Mouse (Mus musculus) bone marrow, adult 2 months (tissue): ENCODE measurements around the gene Cxcr5. TPM values are rescaled to one million over a fixed set of nuclear protein-coding genes. Genes with fewer than 3 reads are reported as not detected.
A peak's percentile ranks its signal among the peaks of the same experiment; 100 is the strongest.

Experiments used
- H3K27ac ChIP-seq: fragments of 200-500 bp; 2 replicates; pipeline ENCODE4 v1.5.1; 2012; ENCODE audit warnings: low read depth, mild to moderate bottlenecking, control low read depth, inconsistent platforms, low read length; ENCODE audit not compliant: control insufficient read depth, poor library complexity, insufficient read depth
- H3K4me1 ChIP-seq: fragments of 200-500 bp; 2 replicates; pipeline ENCODE4 v1.6.1; 2011; ENCODE audit warnings: low read length; ENCODE audit not compliant: control insufficient read depth, insufficient read depth
- H3K4me3 ChIP-seq: fragments of 200-500 bp; replicated peaks from 2 replicates; pipeline ENCODE3; 2011; ENCODE audit warnings: mild to moderate bottlenecking, low read depth, low read length, control low read depth; ENCODE audit not compliant: control insufficient read depth
- CTCF ChIP-seq: fragments of 200-500 bp; IDR thresholded peaks from 2 replicates; pipeline ENCODE4 v1.5.1; 2011; ENCODE audit warnings: low read length, control low read depth; ENCODE audit not compliant: control insufficient read depth, insufficient read depth
- POLR2A ChIP-seq: fragments of 200-500 bp; IDR thresholded peaks from 2 replicates; pipeline ENCODE4 v1.6.1; 2011; ENCODE audit warnings: low read depth, mild to moderate bottlenecking, control low read depth, low read length, borderline replicate concordance; ENCODE audit not compliant: control insufficient read depth
- WGBS: fragments of 180-500 bp; shearing (Covaris S2); methylation state at CpG from one replicate; pipeline ENCODE4 v1.1.7; 2018; 5-methylcytosine and 5-hydroxymethylcytosine counted together
- polyA plus RNA-seq: library from polyadenylated mRNA; stranded (reverse); fragments of >200 nt; gene quantifications from 2 replicates; pipeline ENCODE4 v1.2.4, GENCODE M21; 2011; ENCODE audit warnings: low replicate concordance; ENCODE audit not compliant: missing spikeins, insufficient read depth, insufficient read length

Cxcr5 gene
- polyA plus RNA-seq, result 0.61 and 13.4 TPM in 2 replicates

DNA sequence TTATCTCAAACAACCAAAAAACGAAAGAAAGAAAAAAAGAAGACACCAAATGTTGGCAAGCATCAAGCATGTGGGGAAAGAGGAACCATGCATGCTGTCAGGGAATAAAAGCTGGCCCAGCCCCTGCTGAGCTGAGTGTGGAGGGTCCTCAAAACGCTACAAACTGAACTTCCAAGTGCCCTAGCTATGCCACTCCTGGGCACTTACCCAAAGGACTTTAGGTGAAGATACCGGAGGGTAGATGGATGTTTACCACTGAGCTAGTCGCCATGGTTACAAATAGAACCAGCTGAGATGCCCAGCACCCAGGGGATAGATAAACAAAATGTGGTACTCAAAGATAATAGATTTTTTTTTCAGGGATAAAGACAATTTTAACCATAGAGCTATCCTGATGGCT, at the start of gene Cxcr5:
TSS of gene Cxcr5 (minus strand) at position 281 of the 400 bp plus-strand sequence.
- 46% methylated on average over 4 of the region's 4 CpGs for WGBS
- TF ChIP-seq CTCF, result no peak
- no peak for TF ChIP-seq POLR2A
- no peak within 1 kb of the TSS for H3K4me3 ChIP-seq
- H3K4me1 ChIP-seq, result peaks cover 3% of the 10 kb centered on the region
- H3K27ac ChIP-seq, result peak within 1 kb of the TSS; percentile 60

DNA sequence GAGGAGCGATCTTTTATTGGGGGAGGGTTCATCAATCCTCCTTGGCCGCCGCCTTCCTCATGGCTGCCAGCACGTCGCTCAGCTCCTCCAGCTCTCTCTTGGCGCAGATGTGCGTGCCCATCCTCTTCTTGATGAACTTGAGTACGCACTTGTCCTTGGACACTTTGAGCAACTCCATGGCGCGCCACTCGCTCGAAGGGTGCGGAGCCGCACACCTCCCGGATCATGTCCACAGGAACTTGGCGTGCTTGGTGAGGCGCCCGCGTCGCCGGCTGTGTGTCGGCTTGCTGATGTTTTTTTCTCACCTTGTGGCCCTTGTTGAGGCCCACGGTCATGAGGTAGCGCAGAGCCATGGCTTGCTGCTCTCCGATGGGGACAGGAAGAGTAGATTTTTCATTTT, 48.7 kb upstream of the Cxcr5 start:
- H3K4me3 ChIP-seq, result no peak overlapping the region
- peaks cover 1% of the 10 kb centered on the region; the same call in 1 of the 2 replicates for H3K4me1 ChIP-seq
- H3K27ac ChIP-seq, result no peak overlapping the region
- WGBS, result 96% methylated on average over 25 of the region's 25 CpGs
- TF ChIP-seq POLR2A (no peak), CTCF (no peak)

DNA sequence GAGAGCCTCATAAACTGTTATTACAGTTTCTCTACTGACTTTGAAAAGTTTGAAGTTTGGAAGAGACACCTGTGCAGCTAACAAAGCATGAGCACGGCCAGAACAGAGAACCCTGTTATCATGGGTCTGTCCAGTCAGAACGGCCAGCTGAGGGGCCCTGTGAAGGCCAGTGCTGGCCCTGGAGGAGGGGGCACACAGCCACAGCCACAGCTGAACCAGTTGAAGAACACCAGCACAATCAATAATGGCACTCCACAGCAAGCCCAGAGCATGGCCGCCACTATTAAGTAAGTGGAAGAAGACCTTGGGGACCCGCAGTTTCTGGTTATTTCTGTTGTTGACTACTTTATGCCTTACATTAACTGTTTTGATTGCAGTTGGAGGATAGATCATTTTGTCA, 45.6 kb upstream of the Cxcr5 start:
- no peak for TF ChIP-seq CTCF
- TF ChIP-seq POLR2A, result no peak
- H3K4me1 ChIP-seq, result peaks cover 1% of the 10 kb centered on the region; the same call in 1 of the 2 replicates
- H3K4me3 ChIP-seq, result no peak overlapping the region
- 66% methylated on average over 4 of the region's 4 CpGs for WGBS
- H3K27ac ChIP-seq, result no peak overlapping the region

DNA sequence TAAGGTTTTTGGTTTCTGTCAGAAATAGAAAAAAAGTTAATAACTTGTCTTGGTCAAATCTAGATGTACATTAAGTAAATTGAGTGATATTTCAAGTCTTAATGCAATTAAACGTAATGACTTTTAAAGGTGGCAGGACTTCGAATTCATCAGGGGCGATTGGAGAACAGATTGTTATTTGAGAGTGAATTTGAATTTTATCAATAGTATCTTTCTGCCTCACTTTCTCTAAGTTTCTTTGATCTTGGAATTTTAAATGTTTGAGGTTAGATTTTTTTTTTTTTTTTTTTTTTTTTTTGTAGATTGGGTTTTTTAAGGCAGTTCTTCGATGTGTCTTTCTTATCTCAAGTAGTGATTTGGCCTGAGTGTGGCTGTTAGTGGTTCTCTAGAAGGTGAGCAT, 45.0 kb upstream of the Cxcr5 start:
- WGBS, result 32% methylated on average over 4 of the region's 4 CpGs
- H3K27ac ChIP-seq, result no peak overlapping the region
- H3K4me3 ChIP-seq, result no peak overlapping the region
- TF ChIP-seq CTCF (no peak), POLR2A (no peak)
- peaks cover 1% of the 10 kb centered on the region; the same call in 1 of the 2 replicates for H3K4me1 ChIP-seq

DNA sequence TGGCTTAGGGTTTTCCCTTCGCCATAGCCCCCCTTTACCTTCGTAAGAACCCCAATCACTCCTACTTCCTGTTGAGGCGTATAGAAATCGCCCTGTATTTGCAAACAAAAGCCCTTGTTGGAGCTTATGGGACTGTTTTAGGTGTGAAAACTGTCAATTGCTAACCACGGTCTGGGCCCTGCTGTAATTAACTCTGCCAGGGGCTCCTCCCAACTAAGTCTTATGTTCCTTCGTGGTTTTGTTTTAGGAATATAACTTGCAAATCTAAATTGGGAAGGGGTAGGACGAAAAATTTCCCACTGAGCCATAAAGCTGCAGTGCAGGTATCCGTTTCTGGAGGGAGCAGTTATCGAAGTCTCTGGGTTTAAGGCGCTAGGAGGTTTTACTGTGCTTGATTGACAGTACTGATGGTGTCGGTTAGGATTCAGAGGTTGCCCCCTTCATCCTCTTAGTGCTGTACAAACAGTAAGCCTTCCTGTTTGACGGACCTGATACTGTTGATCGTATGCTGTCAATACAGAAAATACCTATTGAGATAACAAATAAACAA, 44.0 kb upstream of the Cxcr5 start:
- Histone ChIP-seq H3K27ac (peak overlapping the region; percentile 100), H3K4me1 (peaks cover 1% of the 10 kb centered on the region; the same call in 1 of the 2 replicates), H3K4me3 (peak overlapping the region; percentile 94)
- TF ChIP-seq CTCF (no peak), POLR2A (no peak)
- WGBS, result under 1% methylated on average over 13 of the region's 13 CpGs

DNA sequence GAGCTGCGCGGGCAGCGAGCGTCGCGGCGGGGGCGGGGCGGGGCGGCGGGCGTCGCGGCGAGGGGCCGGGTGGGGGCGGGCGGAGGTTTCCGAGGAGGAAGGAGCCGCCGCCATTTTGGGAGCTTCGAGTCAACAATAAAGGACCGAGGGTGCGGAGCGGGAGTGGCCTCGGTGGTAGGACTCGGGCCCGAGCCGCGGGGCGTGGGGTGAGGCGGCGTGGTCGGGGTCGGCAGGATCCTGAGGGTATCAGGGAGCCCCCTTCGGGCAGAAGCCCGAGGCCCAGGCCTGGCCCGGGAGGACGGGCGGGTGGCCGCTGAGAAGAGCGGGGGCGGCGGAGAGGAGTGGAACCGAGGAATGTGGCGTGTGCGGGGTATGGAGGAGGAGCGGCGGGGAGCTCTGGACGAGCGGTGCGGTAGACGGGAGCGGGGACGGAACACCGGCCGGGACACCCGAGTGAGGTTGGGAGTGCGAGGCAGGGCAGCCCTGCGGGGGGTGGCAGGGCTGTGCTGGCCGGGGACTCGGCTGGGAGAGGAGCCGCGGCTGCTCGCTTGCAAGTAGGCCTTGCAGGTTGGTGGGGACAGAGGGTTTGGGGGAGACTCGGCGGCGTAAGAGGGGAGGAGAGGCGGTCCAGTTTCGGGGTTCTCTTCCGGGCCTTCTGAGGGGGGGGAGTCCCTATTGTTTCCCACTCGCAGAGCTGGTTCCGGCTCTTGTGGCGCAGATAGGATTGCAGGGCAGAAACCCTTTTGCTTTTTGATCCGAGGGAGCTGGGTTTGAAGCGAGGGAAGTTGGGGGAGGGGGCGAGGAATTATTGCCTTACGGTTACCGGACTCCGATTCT, 43.3 kb upstream of the Cxcr5 start, which contains the start of gene Ddx6:
TSS of gene Ddx6 (plus strand) at position 114 of the 837 bp plus-strand sequence.
- TF ChIP-seq POLR2A (peak; percentile 10; the same call in 1 of the 2 replicates), CTCF (no peak)
- 1% methylated on average over 65 of the region's 80 CpGs for WGBS
- Histone ChIP-seq H3K27ac (peak within 1 kb of the TSS; percentile 100), H3K4me1 (peaks cover 1% of the 10 kb centered on the region; the same call in 1 of the 2 replicates), H3K4me3 (peak within 1 kb of the TSS; percentile 94)

DNA sequence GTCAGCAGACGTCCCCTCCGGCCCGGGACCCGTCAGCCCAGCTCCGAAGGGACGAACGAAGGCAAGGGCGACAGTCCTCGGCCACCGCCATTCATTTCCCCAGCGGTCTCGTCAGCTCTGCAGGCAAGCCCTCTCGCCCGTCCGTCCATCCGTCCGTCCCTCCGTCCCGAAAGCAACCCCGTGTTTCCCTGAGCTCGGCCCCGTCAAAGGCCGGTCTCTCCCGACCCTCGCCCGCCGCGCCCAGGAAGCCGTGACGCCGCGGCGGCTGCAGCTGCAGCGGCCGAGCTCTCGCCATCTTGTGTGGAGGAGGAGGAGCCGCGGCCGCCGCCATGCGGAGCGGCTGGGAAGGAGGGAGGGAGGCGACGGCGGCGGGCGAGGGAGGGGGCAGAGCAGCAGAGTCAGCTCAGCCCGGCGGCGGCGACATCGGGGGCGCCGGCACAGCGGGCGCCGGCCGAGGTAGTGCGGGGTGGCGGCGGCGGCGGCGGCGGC, 42.7 kb upstream of the Cxcr5 start:
- Histone ChIP-seq H3K4me1 (peaks cover 1% of the 10 kb centered on the region; the same call in 1 of the 2 replicates), H3K27ac (peak overlapping the region; percentile 93), H3K4me3 (peak overlapping the region; percentile 90)
- peak; percentile 90; the same call in 1 of the 2 replicates for TF ChIP-seq POLR2A
- TF ChIP-seq CTCF, result no peak
- WGBS, result under 1% methylated on average over 61 of the region's 65 CpGs
